Mouse (Mus musculus): Measurements from ENCODE around the gene Gm13290.
"Not testable (repeated sequence)": the region's sequence is repeated elsewhere in the genome, so short reads cannot be mapped to it uniquely, and the experiment has no call there.

Gm13290 gene

GRCm38 (mm10) chr4:88782335-88782734, 8.7 kb downstream of the Gm13290 start:
- peak; percentile 11 to 19 for DNase-seq

DNA sequence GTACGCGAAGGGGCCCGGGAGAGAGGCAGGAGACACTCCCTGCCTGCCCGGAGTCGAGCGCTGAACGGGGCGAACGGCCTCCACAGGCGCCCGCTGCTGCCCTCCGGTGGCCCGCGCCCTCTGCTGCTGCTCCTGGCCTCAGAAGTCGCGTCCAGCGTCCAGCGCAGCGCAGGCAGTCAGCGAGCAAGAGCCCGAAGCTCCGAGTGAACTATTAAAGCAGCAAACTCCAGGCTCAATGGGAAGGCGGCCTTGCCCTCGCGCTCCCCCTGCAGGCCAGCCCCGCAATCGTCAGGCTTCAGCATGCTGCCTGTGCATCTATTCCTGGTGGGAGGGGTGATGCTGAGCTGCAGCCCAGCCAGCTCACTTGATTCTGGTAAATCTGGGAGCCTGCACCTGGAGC, 11.8 kb downstream of the Gm13290 start, which contains the start of gene Gm13276:
TSS of gene Gm13276 (plus strand) at position 301 of the 400 bp plus-strand sequence.
- not testable (repeated sequence) for DNase-seq

GRCm38 (mm10) chr4:88788402-88788801, 14.8 kb downstream of the Gm13290 start, which contains the start of gene Gm13277:
Gene Gm13277 (plus strand): TSS chr4:88788632.
- DNase-seq, result peak; percentile 77 to 78

DNA sequence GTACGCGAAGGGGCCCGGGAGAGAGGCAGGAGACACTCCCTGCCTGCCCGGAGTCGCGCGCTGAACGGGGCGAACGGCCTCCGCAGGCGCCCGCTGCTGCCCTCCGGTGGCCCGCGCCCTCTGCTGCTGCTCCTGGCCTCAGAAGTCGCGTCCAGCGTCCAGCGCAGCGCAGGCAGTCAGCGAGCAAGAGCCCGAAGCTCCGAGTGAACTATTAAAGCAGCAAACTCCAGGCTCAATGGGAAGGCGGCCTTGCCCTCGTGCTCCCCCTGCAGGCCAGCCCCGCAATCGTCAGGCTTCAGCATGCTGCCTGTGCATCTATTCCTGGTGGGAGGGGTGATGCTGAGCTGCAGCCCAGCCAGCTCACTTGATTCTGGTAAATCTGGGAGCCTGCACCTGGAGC, 17.6 kb downstream of the Gm13290 start, which contains the start of gene Gm13278:
TSS of gene Gm13278 (plus strand) at position 301 of the 400 bp plus-strand sequence.
- not testable (repeated sequence) for DNase-seq

DNA sequence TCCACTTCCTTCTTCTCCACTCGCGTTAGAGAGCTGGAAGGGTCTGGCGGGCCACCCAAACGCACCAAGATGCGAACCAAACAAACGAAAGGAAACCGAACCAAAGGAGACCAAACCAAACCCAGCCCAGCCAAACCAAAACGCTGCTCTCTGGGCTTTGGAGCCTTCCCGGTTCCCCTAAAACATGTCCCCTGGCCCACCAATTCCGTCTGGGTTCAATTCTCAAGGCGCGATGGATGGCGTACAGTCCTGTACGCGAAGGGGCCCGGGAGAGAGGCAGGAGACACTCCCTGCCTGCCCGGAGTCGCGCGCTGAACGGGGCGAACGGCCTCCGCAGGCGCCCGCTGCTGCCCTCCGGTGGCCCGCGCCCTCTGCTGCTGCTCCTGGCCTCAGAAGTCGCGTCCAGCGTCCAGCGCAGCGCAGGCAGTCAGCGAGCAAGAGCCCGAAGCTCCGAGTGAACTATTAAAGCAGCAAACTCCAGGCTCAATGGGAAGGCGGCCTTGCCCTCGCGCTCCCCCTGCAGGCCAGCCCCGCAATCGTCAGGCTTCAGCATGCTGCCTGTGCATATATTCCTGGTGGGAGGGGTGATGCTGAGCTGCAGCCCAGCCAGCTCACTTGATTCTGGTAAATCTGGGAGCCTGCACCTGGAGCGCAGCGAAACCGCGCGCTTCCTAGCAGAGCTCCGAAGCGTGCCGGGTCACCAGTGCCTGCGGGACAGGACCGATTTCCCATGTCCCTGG, 20.5 kb downstream of the Gm13290 start, which contains the start of gene Gm13275:
TSS of gene Gm13275 (plus strand) at position 552 of the 740 bp plus-strand sequence.
- peak; percentile 78 to 85 for DNase-seq

GRCm38 (mm10) chr4:88797097-88797496, 23.5 kb downstream of the Gm13290 start, which contains the start of gene Gm13279:
Gene Gm13279 (plus strand): TSS chr4:88797397.
- DNase-seq, result not testable (repeated sequence)

DNA sequence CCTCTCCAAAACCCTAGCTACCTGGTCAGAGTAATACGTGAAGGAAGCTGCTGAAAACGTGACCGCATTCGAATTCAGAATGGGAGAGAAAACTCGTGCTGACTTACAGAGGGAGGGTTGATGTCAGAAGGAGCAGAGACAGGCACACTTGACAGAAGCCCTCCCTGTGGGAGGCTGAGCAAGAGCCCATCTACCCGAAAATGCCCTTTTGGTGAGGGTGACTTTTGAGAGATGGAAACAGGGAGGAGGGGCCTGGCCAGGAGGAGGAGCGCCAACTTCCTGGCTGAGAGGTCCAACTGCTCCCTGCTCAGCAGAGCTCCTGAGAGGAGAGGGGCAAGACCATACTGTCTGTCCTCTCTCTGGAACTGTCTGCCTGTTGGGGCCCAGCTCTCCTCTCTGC, 25.7 kb downstream of the Gm13290 start, which contains the start of gene Gm13285:
TSS of gene Gm13285 (plus strand) at position 301 of the 400 bp plus-strand sequence.
- DNase-seq, result not testable (repeated sequence)

DNA sequence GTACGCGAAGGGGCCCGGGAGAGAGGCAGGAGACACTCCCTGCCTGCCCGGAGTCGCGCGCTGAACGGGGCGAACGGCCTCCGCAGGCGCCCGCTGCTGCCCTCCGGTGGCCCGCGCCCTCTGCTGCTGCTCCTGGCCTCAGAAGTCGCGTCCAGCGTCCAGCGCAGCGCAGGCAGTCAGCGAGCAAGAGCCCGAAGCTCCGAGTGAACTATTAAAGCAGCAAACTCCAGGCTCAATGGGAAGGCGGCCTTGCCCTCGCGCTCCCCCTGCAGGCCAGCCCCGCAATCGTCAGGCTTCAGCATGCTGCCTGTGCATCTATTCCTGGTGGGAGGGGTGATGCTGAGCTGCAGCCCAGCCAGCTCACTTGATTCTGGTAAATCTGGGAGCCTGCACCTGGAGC, 29.3 kb downstream of the Gm13290 start, which contains the start of gene Gm13287:
TSS of gene Gm13287 (plus strand) at position 301 of the 400 bp plus-strand sequence.
- not testable (repeated sequence) for DNase-seq

DNA sequence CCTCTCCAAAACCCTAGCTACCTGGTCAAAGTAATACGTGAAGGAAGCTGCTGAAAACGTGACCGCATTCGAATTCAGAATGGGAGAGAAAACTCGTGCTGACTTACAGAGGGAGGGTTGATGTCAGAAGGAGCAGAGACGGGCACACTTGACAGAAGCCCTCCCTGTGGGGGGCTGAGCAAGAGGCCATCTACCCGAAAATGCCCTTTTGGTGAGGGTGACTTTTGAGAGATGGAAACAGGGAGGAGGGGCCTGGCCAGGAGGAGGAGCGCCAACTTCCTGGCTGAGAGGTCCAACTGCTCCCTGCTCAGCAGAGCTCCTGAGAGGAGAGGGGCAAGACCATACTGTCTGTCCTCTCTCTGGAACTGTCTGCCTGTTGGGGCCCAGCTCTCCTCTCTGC, 31.6 kb downstream of the Gm13290 start, which contains the start of gene Gm13288:
TSS of gene Gm13288 (plus strand) at position 301 of the 400 bp plus-strand sequence.
- DNase-seq, result not testable (repeated sequence)

DNA sequence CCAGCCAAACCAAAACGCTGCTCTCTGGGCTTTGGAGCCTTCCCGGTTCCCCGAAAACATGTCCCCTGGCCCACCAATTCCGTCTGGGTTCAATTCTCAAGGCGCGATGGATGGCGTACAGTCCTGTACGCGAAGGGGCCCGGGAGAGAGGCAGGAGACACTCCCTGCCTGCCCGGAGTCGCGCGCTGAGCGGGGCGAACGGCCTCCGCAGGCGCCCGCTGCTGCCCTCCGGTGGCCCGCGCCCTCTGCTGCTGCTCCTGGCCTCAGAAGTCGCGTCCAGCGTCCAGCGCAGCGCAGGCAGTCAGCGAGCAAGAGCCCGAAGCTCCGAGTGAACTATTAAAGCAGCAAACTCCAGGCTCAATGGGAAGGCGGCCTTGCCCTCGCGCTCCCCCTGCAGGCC, 32.1 kb downstream of the Gm13290 start:
- peak; percentile 15 to 29 for DNase-seq

- DNase-seq, result no peak
These were observed 42.3 kb downstream of the Gm13290 start, which contains the start of gene Ifna7 for GRCm38 (mm10) chr4:88815928-88816327. Gene Ifna7 (plus strand): TSS chr4:88816228.

- DNase-seq, result no peak
These were observed 46.0 kb downstream of the Gm13290 start, which contains the start of gene Ifna11 for GRCm38 (mm10) chr4:88819659-88820058. Gene Ifna11 (plus strand): TSS chr4:88819959.

DNA sequence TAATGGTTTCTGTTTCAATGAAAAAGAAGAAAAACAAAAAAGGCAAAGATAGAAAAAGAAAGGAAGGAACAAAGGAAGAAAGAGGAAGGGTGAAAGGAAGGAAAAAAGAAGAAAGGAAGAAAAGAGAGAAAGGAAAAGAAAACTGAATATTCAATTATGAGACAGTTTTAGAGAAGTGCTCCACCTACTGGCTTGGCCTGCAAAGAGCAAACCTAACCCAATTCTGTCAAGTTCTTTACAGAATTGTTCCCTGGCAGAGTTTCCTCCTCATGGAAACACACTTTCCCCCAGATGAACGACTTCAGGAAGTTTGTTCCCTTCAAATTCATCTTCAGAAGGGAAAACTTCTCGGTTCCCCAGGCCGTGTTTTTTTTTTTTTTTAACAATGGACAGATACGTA, 49.4 kb downstream of the Gm13290 start:
- DNase-seq, result peak; percentile 32 to 33

All from B cell, adult 2 months (primary cell).